Mouse (Mus musculus) midbrain, embryonic 16.5 days (tissue): ENCODE results near the gene Dync2li1. TPM values are rescaled to one million over a fixed set of nuclear protein-coding genes. Genes with fewer than 3 reads are reported as not detected.

Experiments
- ATAC-seq: fragments of 200-750 bp; cut with Nextera tagmentation; 2 replicates; pipeline ENCODE4 v1.8.0; 2017; ENCODE audit warnings: moderate TSS enrichment
- H3K27ac ChIP-seq: fragments of 300-500 bp; sonication (generic); 2 replicates; pipeline ENCODE4 v1.5.1; 2014; ENCODE audit warnings: mild to moderate bottlenecking, low read length, mixed read lengths
- H3K27me3 ChIP-seq: fragments of 300-500 bp; sonication (generic); 2 replicates; pipeline ENCODE4 v1.6.1; 2014; ENCODE audit warnings: low read depth, low read length, mixed read lengths; ENCODE audit not compliant: control insufficient read depth, insufficient read depth
- H3K36me3 ChIP-seq: fragments of 300-500 bp; sonication (generic); 2 replicates; pipeline ENCODE4 v1.6.1; 2014; ENCODE audit warnings: mild to moderate bottlenecking, low read length, moderate library complexity, mixed read lengths; ENCODE audit not compliant: control insufficient read depth, insufficient read depth
- H3K4me1 ChIP-seq: fragments of 300-500 bp; sonication (generic); 2 replicates; pipeline ENCODE4 v1.6.1; 2014; ENCODE audit warnings: mild to moderate bottlenecking, low read length, mixed read lengths; ENCODE audit not compliant: control insufficient read depth, insufficient read depth
- H3K4me2 ChIP-seq: fragments of 300-500 bp; sonication (generic); 2 replicates; pipeline ENCODE4 v1.6.1; 2014; ENCODE audit warnings: mild to moderate bottlenecking, low read length, mixed read lengths
- H3K4me3 ChIP-seq: fragments of 300-500 bp; sonication (generic); 2 replicates; pipeline ENCODE4 v1.5.1; 2014; ENCODE audit warnings: low read depth, mild to moderate bottlenecking, low read length, moderate library complexity, mixed read lengths
- H3K9ac ChIP-seq: fragments of 300-500 bp; sonication (generic); 2 replicates; pipeline ENCODE4 v1.6.1; 2014; ENCODE audit warnings: low read depth, low read length, mixed read lengths
- H3K9me3 ChIP-seq: fragments of 300-500 bp; sonication (generic); replicated peaks from 2 replicates; pipeline ENCODE4 v1.6.1; 2014; ENCODE audit warnings: mild to moderate bottlenecking, low read length, mixed read lengths; ENCODE audit not compliant: control insufficient read depth, poor library complexity, severe bottlenecking
- WGBS: fragments of 180-500 bp; shearing (Covaris S2); extraction: QIAGEN DNeasy Blood & Tissue Kit; methylation state at CpG from one replicate; pipeline ENCODE4 v1.1.7; 2014; 5-methylcytosine and 5-hydroxymethylcytosine counted together
- polyA plus RNA-seq: library from polyadenylated mRNA; unstranded; fragments of >200 nt; fragmentation: Nextera tagmentation; extraction: Ambion mirVana; gene quantifications from 2 replicates; pipeline ENCODE4 v1.2.1, GENCODE M21; 2015

Dync2li1 gene
- polyA plus RNA-seq, 1 experiment from 2014 or later, result 38.8 TPM

- no peak for ATAC-seq
- 66% methylated on average over 5 of the region's 5 CpGs for WGBS
- no peaks in the 10 kb centered on the region for H3K27me3 ChIP-seq
These were observed 31.9 kb downstream of the Dync2li1 start for GRCm38 (mm10) chr17:84658195-84658594.

DNA sequence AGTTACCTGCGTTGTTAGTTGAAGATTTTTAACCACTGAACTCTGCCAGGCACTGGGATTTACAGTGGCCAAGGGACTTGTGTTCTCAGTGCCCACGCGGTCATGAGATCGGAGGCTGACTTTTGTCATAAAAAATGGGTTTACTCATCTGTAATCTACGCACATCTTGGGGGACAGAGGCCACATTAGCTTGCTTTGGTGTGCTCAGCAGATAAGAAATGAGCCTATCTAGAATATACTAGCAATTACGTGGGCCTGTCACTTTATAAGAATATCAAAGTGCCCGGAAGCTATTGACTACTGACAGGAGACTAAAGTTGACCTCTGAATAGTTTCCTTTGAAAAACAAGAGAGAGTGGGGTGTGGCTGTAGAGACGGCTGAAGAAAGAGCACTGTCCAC, 32.7 kb downstream of the Dync2li1 start:
- Histone ChIP-seq H3K4me1 (peaks cover 15% of the 10 kb centered on the region), H3K36me3 (no peaks in the 10 kb centered on the region), H3K9me3 (no peaks in the 10 kb centered on the region), H3K4me2 (no peak overlapping the region), H3K27me3 (no peaks in the 10 kb centered on the region), H3K27ac (no peak overlapping the region), H3K9ac (no peak overlapping the region), H3K4me3 (no peak overlapping the region)
- ATAC-seq, result no peak
- 72% methylated on average over 8 of the region's 8 CpGs for WGBS

More at GRCm38 (mm10) chr17:84658195-84658594, 31.9 kb downstream of the Dync2li1 start:
- Histone ChIP-seq H3K27ac (no peak overlapping the region), H3K4me3 (no peak overlapping the region), H3K4me2 (no peak overlapping the region), H3K4me1 (peaks cover 15% of the 10 kb centered on the region), H3K9me3 (no peaks in the 10 kb centered on the region), H3K9ac (no peak overlapping the region), H3K36me3 (no peaks in the 10 kb centered on the region)

- ATAC-seq, result no peak
These were observed 38.8 kb downstream of the Dync2li1 start for GRCm38 (mm10) chr17:84665053-84665452.

DNA sequence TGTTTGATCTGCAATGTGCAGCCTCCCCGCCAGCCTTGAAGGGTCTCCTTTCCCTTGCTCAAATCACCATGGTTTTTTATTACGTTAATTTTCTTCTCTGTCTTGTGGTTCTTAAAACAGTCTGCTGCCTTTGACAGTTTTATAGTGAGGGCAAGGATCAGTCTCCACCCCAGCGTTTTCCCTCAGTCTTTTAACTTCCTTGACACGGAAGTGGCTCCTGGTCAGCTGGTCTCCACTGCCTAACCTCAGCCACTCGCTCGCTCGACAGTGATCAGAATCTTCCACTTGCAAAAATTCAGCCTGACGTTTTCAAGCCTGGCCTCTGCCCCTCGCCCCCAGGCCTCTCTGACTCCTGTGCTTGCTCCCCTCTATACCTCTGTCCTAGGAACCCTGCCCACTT, 39.4 kb downstream of the Dync2li1 start:
- H3K9ac ChIP-seq, result no peak overlapping the region
- no peak overlapping the region for H3K4me2 ChIP-seq
- ATAC-seq, result no peak
- H3K27me3 ChIP-seq, result no peaks in the 10 kb centered on the region
- no peaks in the 10 kb centered on the region for H3K9me3 ChIP-seq
- H3K4me1 ChIP-seq, result no peaks in the 10 kb centered on the region
- no peaks in the 10 kb centered on the region for H3K36me3 ChIP-seq
- H3K4me3 ChIP-seq, result no peak overlapping the region
- 0 out of 2 replicates have a peak overlapping the region, but pooled peaks have one; percentile 47 for H3K27ac ChIP-seq
- 65% methylated on average over 9 of the region's 9 CpGs for WGBS

More at GRCm38 (mm10) chr17:84665053-84665452, 38.8 kb downstream of the Dync2li1 start:
- Histone ChIP-seq H3K9me3 (no peaks in the 10 kb centered on the region), H3K27ac (no peak overlapping the region), H3K36me3 (no peaks in the 10 kb centered on the region), H3K4me3 (no peak overlapping the region), H3K4me2 (no peak overlapping the region), H3K9ac (no peak overlapping the region), H3K27me3 (no peaks in the 10 kb centered on the region), H3K4me1 (no peaks in the 10 kb centered on the region)
- WGBS, result 64% methylated on average over 10 of the region's 10 CpGs

DNA sequence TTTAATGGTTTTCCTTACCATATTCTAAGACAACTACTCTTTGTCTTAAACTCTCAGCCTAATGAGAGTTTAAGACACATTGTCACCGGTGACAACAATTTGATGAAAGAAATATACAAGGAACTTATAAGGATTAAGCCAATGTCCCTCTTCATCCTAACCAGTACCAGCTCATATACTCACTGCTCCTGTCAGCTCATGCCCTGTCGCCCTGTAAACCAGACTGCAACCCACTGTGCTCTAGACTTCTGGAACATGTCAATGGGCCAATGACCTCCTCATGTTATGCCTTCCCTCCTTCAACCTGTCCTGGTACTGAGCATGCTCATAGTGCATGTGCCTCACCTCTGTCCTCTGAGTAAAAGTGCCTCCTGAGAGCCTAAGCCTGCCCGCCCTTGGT, 41.6 kb downstream of the Dync2li1 start:
- Histone ChIP-seq H3K27me3 (no peaks in the 10 kb centered on the region), H3K9ac (no peak overlapping the region), H3K4me3 (no peak overlapping the region), H3K27ac (no peak overlapping the region), H3K4me2 (no peak overlapping the region), H3K36me3 (no peaks in the 10 kb centered on the region), H3K4me1 (peaks cover 3% of the 10 kb centered on the region; the same call in 1 of the 2 replicates), H3K9me3 (no peaks in the 10 kb centered on the region)
- WGBS, result 92% methylated on average over 3 of the region's 3 CpGs
- ATAC-seq, result no peak

GRCm38 (mm10) chr17:84672376-84673369, 46.4 kb downstream of the Dync2li1 start:
- H3K4me2 ChIP-seq, result no peak overlapping the region
- H3K4me3 ChIP-seq, result no peak overlapping the region
- 0 out of 2 replicates have a peak overlapping the region, but pooled peaks have one; percentile 42 for H3K27ac ChIP-seq
- H3K4me1 ChIP-seq, result peaks cover 23% of the 10 kb centered on the region
- no peaks in the 10 kb centered on the region for H3K36me3 ChIP-seq
- H3K9ac ChIP-seq, result no peak overlapping the region
- peaks cover 9% of the 10 kb centered on the region for H3K27me3 ChIP-seq
- H3K9me3 ChIP-seq, result no peaks in the 10 kb centered on the region
- WGBS, result 70% methylated on average over 16 of the region's 16 CpGs
- peak; percentile 66 for ATAC-seq

GRCm38 (mm10) chr17:84674048-84674447, 47.8 kb downstream of the Dync2li1 start:
- Histone ChIP-seq H3K27ac (no peak overlapping the region), H3K4me2 (no peak overlapping the region), H3K27me3 (peaks cover 9% of the 10 kb centered on the region), H3K9ac (no peak overlapping the region), H3K36me3 (no peaks in the 10 kb centered on the region), H3K9me3 (no peaks in the 10 kb centered on the region), H3K4me1 (peaks cover 23% of the 10 kb centered on the region), H3K4me3 (no peak overlapping the region)
- 8% methylated on average over 7 of the region's 7 CpGs for whole genome bisulfite sequencing
- ATAC-seq, result no peak

DNA sequence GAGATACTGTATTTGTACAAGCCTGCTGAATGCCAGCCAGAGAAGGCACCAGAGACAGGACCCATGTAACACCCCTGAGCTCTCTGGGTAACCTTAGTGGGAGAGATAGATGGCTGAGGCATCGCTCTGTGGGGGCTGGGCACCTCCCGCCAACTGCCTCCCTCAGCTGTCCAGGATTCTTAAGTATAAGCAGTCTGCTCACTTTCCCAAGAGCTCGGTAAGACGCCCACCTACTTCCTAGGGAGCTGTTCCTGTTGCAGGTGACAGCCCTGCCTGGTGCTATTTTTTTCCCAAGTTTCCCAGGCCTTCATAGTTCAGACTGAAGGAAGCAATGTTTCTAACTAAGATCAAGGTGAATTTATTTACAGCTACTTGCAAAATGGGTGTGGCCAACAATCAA, 48.9 kb downstream of the Dync2li1 start:
- 54% methylated on average over 4 of the region's 4 CpGs for WGBS
- Histone ChIP-seq H3K4me3 (no peak overlapping the region), H3K9me3 (no peaks in the 10 kb centered on the region), H3K36me3 (no peaks in the 10 kb centered on the region), H3K27me3 (peaks cover 9% of the 10 kb centered on the region), H3K9ac (no peak overlapping the region), H3K27ac (peak overlapping the region; percentile 22; the same call in 1 of the 2 replicates), H3K4me1 (peaks cover 23% of the 10 kb centered on the region), H3K4me2 (no peak overlapping the region)
- no peak for ATAC-seq

GRCm38 (mm10) chr17:84675951-84676366, 49.7 kb downstream of the Dync2li1 start, which contains the start of gene Abcg8:
Abcg8 (plus strand) TSS chr17:84676302.
- H3K27me3 ChIP-seq, result peaks cover 9% of the 10 kb centered on the region
- peak within 1 kb of the TSS; percentile 22; the same call in 1 of the 2 replicates for H3K27ac ChIP-seq
- WGBS, result 2% methylated on average over 24 of the region's 24 CpGs
- H3K4me2 ChIP-seq, result peak within 1 kb of the TSS; percentile 70
- H3K4me3 ChIP-seq, result peak within 1 kb of the TSS; percentile 39
- peaks cover 23% of the 10 kb centered on the region for H3K4me1 ChIP-seq
- peak within 1 kb of the TSS; percentile 61 for H3K9ac ChIP-seq
- no peaks in the 10 kb centered on the region for H3K9me3 ChIP-seq
- H3K36me3 ChIP-seq, result no peaks in the 10 kb centered on the region
- ATAC-seq, result 0 out of 2 replicates have a peak, but pooled peaks have one; percentile 46
